Mouse (Mus musculus): ENCODE data around the gene Gstk1.

GRCm38 (mm10) chr6:42270817-42271216 lies 25.1 kb downstream of the Gstk1 start:
- TF ChIP-seq CTCF (IDR thresholded peaks at IDR 0.05; ENCODE audit: control insufficient read depth, insufficient read depth, low read length): no peak
- no peak for TF ChIP-seq POLR2A (IDR thresholded peaks at IDR 0.05; ENCODE audit: borderline replicate concordance, control insufficient read depth, low read depth, low read length)

Data from bone marrow, adult 2 months (tissue).